Comparison of ENCODE assay signal across 8 mouse cellular contexts in the genomic region with DNA sequence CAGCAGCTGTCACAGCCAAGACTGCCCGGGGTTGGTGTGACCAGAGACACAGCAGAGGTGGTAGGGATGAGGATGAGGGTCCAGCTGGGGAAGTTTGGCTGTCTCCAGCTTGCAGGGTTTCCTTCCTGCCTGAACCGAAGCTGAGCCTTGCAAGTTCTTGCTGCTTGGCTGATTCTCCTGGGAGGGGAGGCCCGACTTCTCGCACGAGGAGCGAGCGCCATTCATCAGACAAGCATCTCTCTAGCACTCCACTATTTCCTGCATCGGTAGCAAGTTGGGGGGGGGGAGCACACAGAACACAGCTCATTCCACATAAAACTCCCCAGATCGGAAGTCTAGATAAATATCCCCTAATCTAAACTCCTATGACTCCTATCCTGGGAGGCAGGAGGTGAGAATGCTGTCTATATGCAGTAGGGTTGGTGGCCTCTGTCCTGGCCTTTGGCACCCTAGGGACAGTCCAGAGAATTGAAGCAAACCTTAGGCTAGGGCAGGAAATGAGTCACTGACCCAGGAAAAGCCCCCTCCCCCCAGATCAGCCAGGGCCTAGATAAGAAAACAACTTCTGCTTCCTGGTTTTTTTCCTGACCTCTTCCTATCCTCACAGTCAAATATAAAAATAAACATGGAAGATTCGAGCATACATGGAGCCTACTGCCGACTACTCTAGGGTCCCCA. TPM values are rescaled to one million over a fixed set of nuclear protein-coding genes. Genes with fewer than 3 reads are reported as not detected.
A peak's percentile ranks its signal among the peaks of the same experiment; 100 is the strongest.
DNase-seq lines count a peak whose midpoint lies in the region; ATAC-seq lines count a peak whose summit lies in the region.

No protein-coding gene starts in this region.

- H3K27ac ChIP-seq in embryonic facial prominence, embryonic 12.5 days: peak overlapping the region; percentile 96
- H3K27ac ChIP-seq in limb, embryonic 11.5 days (replicated peaks; ENCODE audit: low read depth, low read length): peak overlapping the region; percentile 90
- no peak overlapping the region; the same call in 1 of the 2 replicates for H3K27ac ChIP-seq in midbrain, embryonic 13.5 days

- H3K4me2 ChIP-seq in embryonic facial prominence, embryonic 12.5 days (replicated peaks): peak overlapping the region; percentile 80
- H3K4me2 ChIP-seq in limb, embryonic 11.5 days (ENCODE audit: low read depth, severe bottlenecking): peak overlapping the region; percentile 39
- H3K4me2 ChIP-seq in midbrain, embryonic 13.5 days (replicated peaks): no peak overlapping the region; the same call in 1 of the 2 replicates

- intact Hi-C loops in heart, postnatal 36 days (cut with DNase I): no loop called here

- H3K9ac ChIP-seq in embryonic facial prominence, embryonic 12.5 days: peak overlapping the region; percentile 40
- H3K9ac ChIP-seq in limb, embryonic 11.5 days (ENCODE audit: low read length): peak overlapping the region; percentile 58
- H3K9ac ChIP-seq in midbrain, embryonic 13.5 days (replicated peaks): peak overlapping the region; percentile 7; the same call in 1 of the 2 replicates

- ATAC-seq in embryonic facial prominence, embryonic 12.5 days (ENCODE audit: insufficient number of reproducible peaks, insufficient read depth, low FRiP score, low TSS enrichment): no peak
- ATAC-seq in limb, embryonic 11.5 days (ENCODE audit: insufficient number of reproducible peaks, low FRiP score, low TSS enrichment, low read depth): no peak
- ATAC-seq in midbrain, embryonic 13.5 days: no peak
- no peak for ATAC-seq in megakaryocyte progenitor cell, adult 5-6 weeks (replicated peaks; ENCODE audit: poor library complexity)

- H3K4me3 ChIP-seq in embryonic facial prominence, embryonic 12.5 days: peak overlapping the region; percentile 22
- peak overlapping the region; percentile 16 for H3K4me3 ChIP-seq in limb, embryonic 11.5 days (ENCODE audit: low read depth, low read length)
- no peak overlapping the region for H3K4me3 ChIP-seq in midbrain, embryonic 13.5 days (replicated peaks)

- H3K27me3 ChIP-seq in embryonic facial prominence, embryonic 12.5 days: no peaks in the 10 kb centered on the region
- H3K27me3 ChIP-seq in limb, embryonic 11.5 days (ENCODE audit: control insufficient read depth, insufficient read depth, low read length): no peaks in the 10 kb centered on the region
- H3K27me3 ChIP-seq in midbrain, embryonic 13.5 days: peaks cover 23% of the 10 kb centered on the region

- H3K36me3 ChIP-seq in embryonic facial prominence, embryonic 12.5 days: peaks cover 26% of the 10 kb centered on the region
- no peaks in the 10 kb centered on the region for H3K36me3 ChIP-seq in limb, embryonic 11.5 days (ENCODE audit: control insufficient read depth, insufficient read depth, low read length)
- H3K36me3 ChIP-seq in midbrain, embryonic 13.5 days: no peaks in the 10 kb centered on the region

- peak; percentile 17 for DNase-seq in adrenal gland, postnatal 25 days
- peak; percentile 40 to 44 for DNase-seq in heart, postnatal 36 days
- DNase-seq in limb, embryonic 11.5 days (ENCODE audit: low spot score): peak; percentile 57
- no peak for DNase-seq in cerebellum, adult 8-10 months
- no peak for DNase-seq in urinary bladder, adult 2 months (ENCODE audit: low spot score)

- 10% methylated on average over 11 of the region's 11 CpGs for WGBS in embryonic facial prominence, embryonic 12.5 days
- WGBS in limb, embryonic 11.5 days: 27% methylated on average over 11 of the region's 11 CpGs
- 22% methylated on average over 11 of the region's 11 CpGs for WGBS in midbrain, embryonic 13.5 days

- no peaks in the 10 kb centered on the region for H3K9me3 ChIP-seq in embryonic facial prominence, embryonic 12.5 days
- no peaks in the 10 kb centered on the region for H3K9me3 ChIP-seq in limb, embryonic 11.5 days (ENCODE audit: control insufficient read depth, low read length)
- H3K9me3 ChIP-seq in midbrain, embryonic 13.5 days: no peaks in the 10 kb centered on the region

- peaks cover 71% of the 10 kb centered on the region for H3K4me1 ChIP-seq in embryonic facial prominence, embryonic 12.5 days
- peaks cover 57% of the 10 kb centered on the region for H3K4me1 ChIP-seq in limb, embryonic 11.5 days (ENCODE audit: control insufficient read depth, insufficient read depth, low read length)
- H3K4me1 ChIP-seq in midbrain, embryonic 13.5 days (replicated peaks): peaks cover 53% of the 10 kb centered on the region

RNA-seq across cellular contexts. Expression of gene Fhl3, which starts 4.4 kb away (rescaled TPM):
- total RNA-seq in adrenal gland, postnatal 25 days (2021): 6.7 and 8.7 TPM in 2 replicates
- 12.5 and 14.3 TPM in 2 replicates for polyA plus RNA-seq in embryonic facial prominence, embryonic 12.5 days (2016; fragmentation: Nextera tagmentation; extraction: Ambion mirVana)
- 10 to 100 TPM; 12.9 to 13.7 TPM for total RNA-seq in heart, postnatal 36 days (2021)
- polyA plus RNA-seq in limb, embryonic 11.5 days (2014; fragmentation: Nextera tagmentation; extraction: Ambion mirVana): 11.5 and 11.6 TPM in 2 replicates
- 2.8 and 3.0 TPM in 2 replicates for polyA plus RNA-seq in midbrain, embryonic 13.5 days (2015; fragmentation: Nextera tagmentation; extraction: Ambion mirVana)
- 17.1 and 19.3 TPM in 2 replicates for total RNA-seq in megakaryocyte progenitor cell, adult 5-6 weeks (2015)
- total RNA-seq in megakaryocyte progenitor cell, adult 5-6 weeks (2017): 4.9 and 5.3 TPM in 2 replicates
- 2.7 and 5.2 TPM in 2 replicates for polyA plus RNA-seq in urinary bladder, adult 2 months (2012; rRNA removed)

RNA-seq across cellular contexts. Expression of gene Sf3a3, which starts 9.6 kb away (rescaled TPM):
- 40.2 and 46.8 TPM in 2 replicates for total RNA-seq in adrenal gland, postnatal 25 days (2021)
- 205 and 210 TPM in 2 replicates for polyA plus RNA-seq in embryonic facial prominence, embryonic 12.5 days (2016; fragmentation: Nextera tagmentation; extraction: Ambion mirVana)
- total RNA-seq in heart, postnatal 36 days (2021): 10 to 100 TPM; 18.1 to 18.2 TPM
- 250 and 252 TPM in 2 replicates for polyA plus RNA-seq in limb, embryonic 11.5 days (2014; fragmentation: Nextera tagmentation; extraction: Ambion mirVana)
- 147 and 153 TPM in 2 replicates for polyA plus RNA-seq in midbrain, embryonic 13.5 days (2015; fragmentation: Nextera tagmentation; extraction: Ambion mirVana)
- 98.5 and 113 TPM in 2 replicates for total RNA-seq in megakaryocyte progenitor cell, adult 5-6 weeks (2015)
- total RNA-seq in megakaryocyte progenitor cell, adult 5-6 weeks (2017): 158 and 175 TPM in 2 replicates
- 38.1 and 40.4 TPM in 2 replicates for polyA plus RNA-seq in urinary bladder, adult 2 months (2012; rRNA removed)

RNA-seq across cellular contexts. Expression of gene Utp11, which starts 11.5 kb away (rescaled TPM):
- total RNA-seq in adrenal gland, postnatal 25 days (2021): 38.1 and 43.0 TPM in 2 replicates
- polyA plus RNA-seq in embryonic facial prominence, embryonic 12.5 days (2016; fragmentation: Nextera tagmentation; extraction: Ambion mirVana): 81.1 and 86.4 TPM in 2 replicates
- 10 to 100 TPM; 12.1 to 14.0 TPM for total RNA-seq in heart, postnatal 36 days (2021)
- 78.9 TPM in 2 replicates for polyA plus RNA-seq in limb, embryonic 11.5 days (2014; fragmentation: Nextera tagmentation; extraction: Ambion mirVana)
- 48.3 and 51.1 TPM in 2 replicates for polyA plus RNA-seq in midbrain, embryonic 13.5 days (2015; fragmentation: Nextera tagmentation; extraction: Ambion mirVana)
- 78.0 and 81.5 TPM in 2 replicates for total RNA-seq in megakaryocyte progenitor cell, adult 5-6 weeks (2015)
- 70.8 and 93.1 TPM in 2 replicates for total RNA-seq in megakaryocyte progenitor cell, adult 5-6 weeks (2017)
- polyA plus RNA-seq in urinary bladder, adult 2 months (2012; rRNA removed): 31.6 and 32.9 TPM in 2 replicates

RNA-seq across cellular contexts. Expression of gene Inpp5b, which starts 36.7 kb away (rescaled TPM):
- 20.9 and 24.8 TPM in 2 replicates for total RNA-seq in adrenal gland, postnatal 25 days (2021)
- 28.7 and 29.5 TPM in 2 replicates for polyA plus RNA-seq in embryonic facial prominence, embryonic 12.5 days (2016; fragmentation: Nextera tagmentation; extraction: Ambion mirVana)
- 10 to 100 TPM in 1 of 2 experiments, 1 to 10 TPM in 1; 8.6 to 11.7 TPM for total RNA-seq in heart, postnatal 36 days (2021)
- polyA plus RNA-seq in limb, embryonic 11.5 days (2014; fragmentation: Nextera tagmentation; extraction: Ambion mirVana): 22.3 and 26.1 TPM in 2 replicates
- polyA plus RNA-seq in midbrain, embryonic 13.5 days (2015; fragmentation: Nextera tagmentation; extraction: Ambion mirVana): 25.4 and 30.4 TPM in 2 replicates
- total RNA-seq in megakaryocyte progenitor cell, adult 5-6 weeks (2015): 32.9 and 36.0 TPM in 2 replicates
- total RNA-seq in megakaryocyte progenitor cell, adult 5-6 weeks (2017): 28.6 and 31.4 TPM in 2 replicates
- 30.0 and 34.8 TPM in 2 replicates for polyA plus RNA-seq in urinary bladder, adult 2 months (2012; rRNA removed)

RNA-seq across cellular contexts. Expression of gene Pou3f1, which starts 48.3 kb away (rescaled TPM):
- total RNA-seq in adrenal gland, postnatal 25 days (2021): not detected in 2 replicates
- polyA plus RNA-seq in embryonic facial prominence, embryonic 12.5 days (2016; fragmentation: Nextera tagmentation; extraction: Ambion mirVana): 2.9 and 3.6 TPM in 2 replicates
- under 1 TPM; 0.11 to 0.16 TPM for total RNA-seq in heart, postnatal 36 days (2021)
- 0.27 and 0.60 TPM in 2 replicates for polyA plus RNA-seq in limb, embryonic 11.5 days (2014; fragmentation: Nextera tagmentation; extraction: Ambion mirVana)
- 14.2 and 19.3 TPM in 2 replicates for polyA plus RNA-seq in midbrain, embryonic 13.5 days (2015; fragmentation: Nextera tagmentation; extraction: Ambion mirVana)
- total RNA-seq in megakaryocyte progenitor cell, adult 5-6 weeks (2015): 0.05 TPM in 1 of 2 replicates, not detected in the other
- total RNA-seq in megakaryocyte progenitor cell, adult 5-6 weeks (2017): not detected in 2 replicates
- 0.14 and 0.18 TPM in 2 replicates for polyA plus RNA-seq in urinary bladder, adult 2 months (2012; rRNA removed)

Comparison
In these comparisons a context has a peak if more than half of its experiments do, and no peak if none do; other contexts are left out.
1. DNase-seq: peak in adrenal gland, postnatal 25 days (single experiment), heart, postnatal 36 days (2 of 2) and limb, embryonic 11.5 days (single experiment); none in cerebellum, adult 8-10 months (single experiment) and urinary bladder, adult 2 months (single experiment).
2. H3K9ac ChIP-seq: peak in every context shown above with its lines; median percentile 58 in limb, embryonic 11.5 days; 40 in embryonic facial prominence, embryonic 12.5 days; 7 in midbrain, embryonic 13.5 days.